Mouse (Mus musculus) neural tube, embryonic 12.5 days (tissue): ENCODE measurements around the gene Spr. TPM values are rescaled to one million over a fixed set of nuclear protein-coding genes. Genes with fewer than 3 reads are reported as not detected.
"Not testable (repeated sequence)": the region's sequence is repeated elsewhere in the genome, so short reads cannot be mapped to it uniquely, and the experiment has no call there.

Experiments
- ATAC-seq: fragments of 200-750 bp; cut with Nextera tagmentation; 2 replicates; pipeline ENCODE4 v1.8.0; 2017; ENCODE audit warnings: low read depth, mild to moderate bottlenecking, moderate TSS enrichment, moderate library complexity; ENCODE audit not compliant: low FRiP score
- H3K27ac ChIP-seq: fragments of 300-500 bp; sonication (generic); 2 replicates; pipeline ENCODE4 v1.5.1; 2016
- H3K27me3 ChIP-seq: fragments of 300-500 bp; sonication (generic); replicated peaks from 2 replicates; pipeline ENCODE4 v1.6.1; 2016; ENCODE audit warnings: mild to moderate bottlenecking
- H3K36me3 ChIP-seq: fragments of 300-500 bp; sonication (generic); 2 replicates; pipeline ENCODE4 v1.6.1; 2016; ENCODE audit warnings: mild to moderate bottlenecking
- H3K4me1 ChIP-seq: fragments of 300-500 bp; sonication (generic); 2 replicates; pipeline ENCODE4 v1.6.1; 2016
- H3K4me2 ChIP-seq: fragments of 300-500 bp; sonication (generic); replicated peaks from 2 replicates; pipeline ENCODE4 v1.6.1; 2016; ENCODE audit warnings: mild to moderate bottlenecking
- H3K4me3 ChIP-seq: fragments of 300-500 bp; sonication (generic); 2 replicates; pipeline ENCODE4 v1.5.1; 2016
- H3K9ac ChIP-seq: fragments of 300-500 bp; sonication (generic); 2 replicates; pipeline ENCODE4 v1.6.1; 2016; ENCODE audit warnings: mild to moderate bottlenecking
- H3K9me3 ChIP-seq: fragments of 300-500 bp; sonication (generic); 2 replicates; pipeline ENCODE4 v1.6.1; 2016; ENCODE audit warnings: mild to moderate bottlenecking
- WGBS: fragments of 180-500 bp; shearing (Covaris S2); methylation state at CpG from one replicate; pipeline ENCODE4 v1.1.7; 2016; 5-methylcytosine and 5-hydroxymethylcytosine counted together
- polyA plus RNA-seq: library from polyadenylated mRNA; unstranded; fragments of >200 nt; fragmentation: Nextera tagmentation; extraction: Ambion mirVana; gene quantifications from 2 replicates; pipeline ENCODE4 v1.2.1, GENCODE M21; 2016

Spr gene
- polyA plus RNA-seq: 28.3 and 34.8 TPM in 2 replicates

- H3K4me3 ChIP-seq: peak within 1 kb of the TSS; percentile 79
- H3K36me3 ChIP-seq: peaks cover 4% of the 10 kb centered on the region; the same call in 1 of the 2 replicates
- no peaks in the 10 kb centered on the region for H3K27me3 ChIP-seq
- ATAC-seq: peak; percentile 89
- H3K9ac ChIP-seq: peak within 1 kb of the TSS; percentile 74
- H3K9me3 ChIP-seq: no peaks in the 10 kb centered on the region
- WGBS: under 1% methylated on average over 49 of the region's 49 CpGs
- H3K4me2 ChIP-seq: peak within 1 kb of the TSS; percentile 76
- H3K27ac ChIP-seq: peak within 1 kb of the TSS; percentile 42; the same call in 1 of the 2 replicates
- 0 out of 2 replicates have a peak, but pooled peaks cover 4% of the 10 kb centered on the region for H3K4me1 ChIP-seq
Measured at GRCm38 (mm10) chr6:85137217-85138035, at the start of gene Spr. Spr (minus strand) TSS chr6:85137766.

GRCm38 (mm10) chr6:85186744-85187059, 49.1 kb upstream of the Spr start:
- Histone ChIP-seq H3K9me3 (no peaks in the 10 kb centered on the region), H3K4me1 (peaks cover 28% of the 10 kb centered on the region), H3K27me3 (peaks cover 77% of the 10 kb centered on the region), H3K36me3 (no peaks in the 10 kb centered on the region), H3K9ac (no peak overlapping the region; the same call in 1 of the 2 replicates), H3K27ac (no peak overlapping the region), H3K4me3 (no peak overlapping the region), H3K4me2 (0 out of 2 replicates have a peak overlapping the region, but pooled peaks have one; percentile 12)
- WGBS: under 1% methylated on average over 15 of the region's 15 CpGs
- no peak for ATAC-seq

- under 1% methylated on average over 33 of the region's 33 CpGs for WGBS
- peaks cover 28% of the 10 kb centered on the region for H3K4me1 ChIP-seq
- peaks cover 77% of the 10 kb centered on the region for H3K27me3 ChIP-seq
- ATAC-seq: no peak
- no peak overlapping the region for H3K27ac ChIP-seq
- peak overlapping the region; percentile 29; the same call in 1 of the 2 replicates for H3K4me2 ChIP-seq
- no peaks in the 10 kb centered on the region for H3K9me3 ChIP-seq
- H3K36me3 ChIP-seq: no peaks in the 10 kb centered on the region
- no peak overlapping the region; the same call in 1 of the 2 replicates for H3K9ac ChIP-seq
- H3K4me3 ChIP-seq: no peak overlapping the region
Measured at GRCm38 (mm10) chr6:85186033-85186743, 48.6 kb upstream of the Spr start.

- Histone ChIP-seq H3K36me3 (no peaks in the 10 kb centered on the region), H3K27me3 (peaks cover 55% of the 10 kb centered on the region), H3K4me3 (no peak overlapping the region), H3K9me3 (no peaks in the 10 kb centered on the region), H3K9ac (no peak overlapping the region), H3K4me2 (no peak overlapping the region), H3K4me1 (peaks cover 15% of the 10 kb centered on the region), H3K27ac (no peak overlapping the region)
- WGBS: 54% methylated on average over 3 of the region's 3 CpGs
- ATAC-seq: no peak
Measured at GRCm38 (mm10) chr6:85183951-85184350, 46.4 kb upstream of the Spr start.

GRCm38 (mm10) chr6:85180036-85180435, 42.5 kb upstream of the Spr start:
- Histone ChIP-seq H3K9ac (no peak overlapping the region), H3K27ac (no peak overlapping the region), H3K36me3 (no peaks in the 10 kb centered on the region), H3K9me3 (no peaks in the 10 kb centered on the region), H3K4me3 (no peak overlapping the region), H3K4me1 (no peaks in the 10 kb centered on the region), H3K4me2 (no peak overlapping the region), H3K27me3 (peaks cover 17% of the 10 kb centered on the region)
- no peak for ATAC-seq
- 77% methylated on average over 2 of the region's 2 CpGs for WGBS

- H3K4me3 ChIP-seq: no peak overlapping the region
- H3K9me3 ChIP-seq: no peaks in the 10 kb centered on the region
- H3K9ac ChIP-seq: no peak overlapping the region
- ATAC-seq: no peak
- 82% methylated on average over 3 of the region's 3 CpGs for WGBS
- no peak overlapping the region for H3K4me2 ChIP-seq
- H3K4me1 ChIP-seq: no peaks in the 10 kb centered on the region
- no peak overlapping the region for H3K27ac ChIP-seq
- peaks cover 14% of the 10 kb centered on the region for H3K27me3 ChIP-seq
- no peaks in the 10 kb centered on the region for H3K36me3 ChIP-seq
Measured at GRCm38 (mm10) chr6:85179569-85179968, 42.0 kb upstream of the Spr start.

GRCm38 (mm10) chr6:85165440-85165921, 27.9 kb upstream of the Spr start:
- no peak overlapping the region for H3K4me3 ChIP-seq
- H3K9me3 ChIP-seq: no peaks in the 10 kb centered on the region
- H3K4me2 ChIP-seq: no peak overlapping the region
- peaks cover 2% of the 10 kb centered on the region; the same call in 1 of the 2 replicates for H3K27me3 ChIP-seq
- no peaks in the 10 kb centered on the region for H3K4me1 ChIP-seq
- no peak overlapping the region for H3K9ac ChIP-seq
- no peak overlapping the region for H3K27ac ChIP-seq
- no peak for ATAC-seq
- 56% methylated on average over 11 of the region's 11 CpGs for WGBS
- H3K36me3 ChIP-seq: no peaks in the 10 kb centered on the region

- WGBS: 47% methylated on average over 4 of the region's 4 CpGs
Measured at GRCm38 (mm10) chr6:85160201-85160923, 22.8 kb upstream of the Spr start.

GRCm38 (mm10) chr6:85159092-85159760, 21.7 kb upstream of the Spr start:
- H3K4me3 ChIP-seq, H3K36me3 ChIP-seq, H3K27ac ChIP-seq, H3K4me2 ChIP-seq, H3K9me3 ChIP-seq, H3K9ac ChIP-seq, H3K27me3 ChIP-seq, H3K4me1 ChIP-seq: not testable (repeated sequence)
- peak; percentile 38; the same call in 1 of the 2 replicates for ATAC-seq
- 24% methylated on average over 6 of the region's 6 CpGs for WGBS

More at GRCm38 (mm10) chr6:85160201-85160923, 22.8 kb upstream of the Spr start:
- Histone ChIP-seq H3K27me3 (no peaks in the 10 kb centered on the region), H3K4me3 (no peak overlapping the region), H3K36me3 (no peaks in the 10 kb centered on the region), H3K9ac (no peak overlapping the region), H3K4me1 (no peaks in the 10 kb centered on the region), H3K27ac (no peak overlapping the region), H3K9me3 (no peaks in the 10 kb centered on the region), H3K4me2 (no peak overlapping the region)
- no peak; the same call in 1 of the 2 replicates for ATAC-seq

GRCm38 (mm10) chr6:85158040-85158804, 20.7 kb upstream of the Spr start:
- H3K9ac ChIP-seq, H3K4me3 ChIP-seq, H3K36me3 ChIP-seq, H3K4me2 ChIP-seq, H3K27ac ChIP-seq, H3K27me3 ChIP-seq, ATAC-seq, H3K4me1 ChIP-seq, H3K9me3 ChIP-seq: not testable (repeated sequence)
- WGBS: 79% methylated on average over 4 of the region's 4 CpGs

- not testable (repeated sequence) for H3K4me1 ChIP-seq, H3K9ac ChIP-seq, H3K4me3 ChIP-seq, H3K27me3 ChIP-seq, H3K9me3 ChIP-seq, H3K27ac ChIP-seq, H3K4me2 ChIP-seq, H3K36me3 ChIP-seq, ATAC-seq
- WGBS: 81% methylated on average over 2 of the region's 2 CpGs
Measured at GRCm38 (mm10) chr6:85156551-85156950, 19.0 kb upstream of the Spr start.
